Mouse (Mus musculus) liver, adult 2 months (tissue): ENCODE measurements around the gene Vsx1.

Source experiments
- CTCF ChIP-seq: fragments of 200-500 bp; IDR thresholded peaks from 2 replicates; pipeline ENCODE4 v1.5.1; 2011; ENCODE audit warnings: low read depth, low read length, control low read depth
- POLR2A ChIP-seq: fragments of 200-500 bp; IDR thresholded peaks from 2 replicates; pipeline ENCODE4 v1.6.1; 2011; ENCODE audit warnings: low read length, control low read depth; ENCODE audit not compliant: insufficient read depth; ENCODE audit errors: extremely low read depth

- TF ChIP-seq POLR2A (no peak), CTCF (no peak)
Measured at GRCm38 (mm10) chr2:150637702-150638369, 51.3 kb downstream of the Vsx1 start.
